Mouse (Mus musculus) right cerebral cortex, postnatal 4 days (tissue): Measurements from ENCODE around the gene Vill.

Experiments used
- DNase-seq: peaks from one replicate; pipeline ENCODE4 v3.0.0-alpha.2; 2022

Vill gene

GRCm38 (mm10) chr9:119082039-119082438 lies 29.5 kb downstream of the Vill start:
- DNase-seq: no peak

- DNase-seq: no peak
These were observed 30.3 kb downstream of the Vill start for GRCm38 (mm10) chr9:119082656-119083430.

- no peak for DNase-seq
These were observed 31.4 kb downstream of the Vill start for GRCm38 (mm10) chr9:119083966-119084365.

- no peak for DNase-seq
These were observed 33.9 kb downstream of the Vill start for GRCm38 (mm10) chr9:119086451-119086850.

- DNase-seq: no peak
These were observed 34.7 kb downstream of the Vill start for GRCm38 (mm10) chr9:119087309-119087708.

- peak; percentile 59 for DNase-seq
These were observed 35.7 kb downstream of the Vill start for GRCm38 (mm10) chr9:119088148-119088801.

- no peak for DNase-seq
These were observed 36.9 kb downstream of the Vill start for GRCm38 (mm10) chr9:119089437-119089836.

GRCm38 (mm10) chr9:119090462-119090861 lies 37.9 kb downstream of the Vill start:
- no peak for DNase-seq

GRCm38 (mm10) chr9:119091581-119092310 lies 39.2 kb downstream of the Vill start:
- no peak for DNase-seq

- no peak for DNase-seq
These were observed 40.2 kb downstream of the Vill start for GRCm38 (mm10) chr9:119092473-119093418.

GRCm38 (mm10) chr9:119093419-119094295 lies 41.1 kb downstream of the Vill start, which contains the start of gene Plcd1:
Gene Plcd1 (minus strand): TSS chr9:119093502.
- peak; percentile 83 for DNase-seq

GRCm38 (mm10) chr9:119094462-119095109 lies 42.0 kb downstream of the Vill start:
- DNase-seq: no peak

GRCm38 (mm10) chr9:119100177-119100898 lies 47.8 kb downstream of the Vill start:
- no peak for DNase-seq

GRCm38 (mm10) chr9:119101992-119102782 lies 49.6 kb downstream of the Vill start, which contains the start of gene Dlec1:
Gene Dlec1 (plus strand): TSS chr9:119102478.
- DNase-seq: peak; percentile 64

- no peak for DNase-seq
These were observed 50.2 kb downstream of the Vill start for GRCm38 (mm10) chr9:119102783-119103113.

- no peak for DNase-seq
These were observed 55.0 kb downstream of the Vill start for GRCm38 (mm10) chr9:119107566-119107965.

- no peak for DNase-seq
These were observed 57.2 kb downstream of the Vill start for GRCm38 (mm10) chr9:119109685-119110353.

GRCm38 (mm10) chr9:119110640-119111039 lies 58.1 kb downstream of the Vill start:
- DNase-seq: no peak

- DNase-seq: no peak
These were observed 62.3 kb downstream of the Vill start for GRCm38 (mm10) chr9:119114911-119115310.
